Mouse (Mus musculus): ENCODE measurements at regions not wholly inside any gene's neighbourhood (a gene's known extent, or its start where the extent isn't known, plus 50 kb on each side); places are given as distances from the start of the nearest gene placed in this dataset.

DNA sequence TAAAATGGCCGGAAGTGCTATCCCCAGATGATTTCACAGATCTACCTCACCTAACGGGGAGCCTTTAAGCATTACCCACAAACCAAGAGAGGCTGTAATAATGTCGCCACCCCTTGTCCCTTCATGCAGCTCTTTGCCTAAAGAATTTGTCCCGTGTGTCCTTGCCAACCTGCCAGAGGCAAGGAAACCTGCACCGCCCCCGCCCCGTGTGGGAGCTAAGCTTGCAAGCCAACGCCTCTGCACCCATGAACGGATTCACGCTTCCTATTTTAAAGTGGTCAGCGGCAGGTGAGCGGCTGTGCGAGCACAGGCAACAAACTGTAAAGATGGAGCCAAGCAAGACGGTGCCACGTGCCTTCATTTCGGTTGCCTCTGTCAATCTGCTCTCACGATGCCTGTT is 63.1 kb downstream of the Gm11011 start:
- DNase-seq: no peak

DNA sequence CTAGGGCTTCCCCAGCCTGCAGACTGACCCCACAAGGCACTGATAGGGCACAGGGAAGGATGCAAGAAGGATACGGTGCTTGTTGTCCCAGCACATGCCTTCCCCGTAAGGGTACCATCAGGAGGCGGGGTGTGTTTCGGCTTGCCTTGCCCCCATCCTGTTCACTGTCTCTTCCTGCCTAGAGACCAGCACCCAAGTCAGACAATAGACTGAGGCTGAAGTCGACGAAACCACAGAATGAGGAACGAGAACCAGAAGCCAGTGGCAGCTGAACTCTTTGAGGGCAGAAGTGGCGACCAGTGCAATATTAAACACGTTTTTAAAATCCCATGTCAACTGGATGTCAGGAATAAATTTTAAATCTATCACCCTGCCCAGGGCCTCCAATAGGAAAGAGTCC is 67.6 kb downstream of the Gm11011 start:
- no peak for DNase-seq

DNA sequence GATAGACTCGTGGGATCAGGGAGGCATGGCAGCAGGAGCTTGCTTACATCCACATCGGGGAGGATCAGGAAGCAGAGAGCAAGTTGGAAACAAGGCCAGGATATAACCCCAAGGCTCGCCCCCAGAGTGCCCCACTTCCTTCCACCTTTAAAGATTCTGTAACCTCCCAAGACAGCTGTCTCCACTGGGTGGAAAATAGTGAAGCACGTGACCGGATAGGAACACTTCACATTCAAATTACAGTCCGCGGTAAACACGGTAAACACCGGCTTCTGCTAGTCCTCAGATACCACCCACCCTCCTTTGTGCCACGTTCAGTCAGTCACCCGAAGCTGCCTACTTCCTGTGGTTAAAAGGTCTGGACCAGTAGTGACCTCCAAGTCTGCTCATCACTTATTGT is 72.2 kb downstream of the Gm11011 start:
- DNase-seq: peak; percentile 10

DNA sequence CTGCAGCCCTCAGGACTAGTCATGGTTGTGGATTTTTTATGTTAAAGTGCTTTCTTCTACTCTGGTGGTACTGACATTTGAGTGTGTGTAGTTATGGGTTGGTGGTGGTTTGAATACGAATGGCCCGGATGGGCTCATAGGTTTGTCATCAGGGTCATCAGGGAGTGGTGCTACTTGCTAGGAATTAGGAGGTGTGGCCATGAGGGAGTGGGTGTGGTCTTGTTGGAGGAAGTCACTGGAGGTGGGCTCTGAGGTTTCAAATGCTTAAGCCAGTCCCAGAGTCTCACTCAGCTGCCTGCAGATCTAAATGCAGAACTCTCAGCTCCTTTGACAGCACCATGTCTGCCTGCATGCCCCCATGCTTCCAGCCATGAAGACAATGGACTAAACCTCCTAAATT is 76.8 kb downstream of the Gm11011 start:
- no peak for DNase-seq

DNA sequence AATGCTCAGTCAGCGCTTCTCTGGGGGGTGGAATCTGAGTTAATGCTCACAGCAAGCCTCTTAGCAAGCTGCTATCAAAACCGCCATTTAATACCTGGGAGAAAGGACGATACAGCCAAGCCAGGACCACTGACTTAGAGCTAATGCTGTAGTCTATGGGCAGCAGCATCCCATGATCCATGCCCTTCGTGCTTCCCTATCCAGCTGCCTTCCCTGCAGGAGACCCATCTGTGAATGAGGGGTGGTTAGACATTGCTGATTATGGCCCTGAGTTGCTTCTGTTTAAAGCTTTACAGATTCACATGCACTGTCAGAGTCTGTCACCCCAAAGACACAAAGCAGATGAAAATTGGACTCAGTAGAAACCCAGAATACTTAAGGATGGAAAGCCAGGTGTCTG is 78.1 kb downstream of the Gm11011 start:
- no peak for DNase-seq

DNA sequence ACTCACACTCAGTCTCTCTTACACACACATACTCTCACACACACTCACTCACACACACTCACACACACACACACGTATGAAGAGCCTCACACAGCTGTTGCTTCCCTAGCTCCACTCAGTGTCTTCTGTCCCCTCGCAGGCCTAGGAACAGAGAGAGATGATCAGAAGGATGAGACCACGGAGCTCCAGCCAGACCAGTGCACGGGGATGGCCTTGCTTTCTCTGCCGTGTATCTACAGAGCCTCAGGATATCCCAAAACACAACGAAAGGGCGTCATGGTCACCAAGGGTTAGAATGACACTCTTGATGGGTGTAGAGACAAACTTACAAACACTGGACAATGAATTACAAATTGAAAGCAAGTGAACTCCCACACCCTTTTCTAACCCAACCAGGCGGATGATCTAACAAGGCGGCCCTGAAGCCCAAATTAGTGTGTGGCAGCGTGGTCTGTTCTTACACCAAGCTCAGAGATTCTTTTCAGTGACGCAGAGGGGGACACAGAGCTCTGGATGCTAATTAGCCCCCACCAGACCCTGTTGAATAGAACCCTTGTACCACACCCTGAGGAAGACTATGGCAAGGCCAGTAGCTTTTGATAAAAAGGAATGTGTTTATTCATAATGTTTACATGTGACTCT is 83.0 kb downstream of the Gm11011 start:
- DNase-seq: no peak

DNA sequence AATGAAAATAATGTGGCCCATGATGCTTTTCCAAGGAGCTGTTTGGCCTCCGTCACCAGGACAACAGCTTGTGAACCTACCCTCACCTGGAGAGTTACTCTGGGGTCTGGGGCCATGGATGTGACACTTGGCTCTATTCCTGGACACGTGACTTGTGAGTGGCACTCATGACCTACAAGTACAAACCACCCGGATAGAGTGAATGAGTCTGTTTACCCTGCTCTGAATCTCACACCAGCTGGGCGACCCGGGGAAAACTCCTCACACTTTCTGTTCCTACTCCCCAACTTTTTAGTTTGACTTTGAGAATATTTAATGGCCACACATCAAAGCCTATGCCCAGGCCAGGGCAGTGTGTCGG is 84.0 kb downstream of the Gm11011 start:
- no peak for DNase-seq

DNA sequence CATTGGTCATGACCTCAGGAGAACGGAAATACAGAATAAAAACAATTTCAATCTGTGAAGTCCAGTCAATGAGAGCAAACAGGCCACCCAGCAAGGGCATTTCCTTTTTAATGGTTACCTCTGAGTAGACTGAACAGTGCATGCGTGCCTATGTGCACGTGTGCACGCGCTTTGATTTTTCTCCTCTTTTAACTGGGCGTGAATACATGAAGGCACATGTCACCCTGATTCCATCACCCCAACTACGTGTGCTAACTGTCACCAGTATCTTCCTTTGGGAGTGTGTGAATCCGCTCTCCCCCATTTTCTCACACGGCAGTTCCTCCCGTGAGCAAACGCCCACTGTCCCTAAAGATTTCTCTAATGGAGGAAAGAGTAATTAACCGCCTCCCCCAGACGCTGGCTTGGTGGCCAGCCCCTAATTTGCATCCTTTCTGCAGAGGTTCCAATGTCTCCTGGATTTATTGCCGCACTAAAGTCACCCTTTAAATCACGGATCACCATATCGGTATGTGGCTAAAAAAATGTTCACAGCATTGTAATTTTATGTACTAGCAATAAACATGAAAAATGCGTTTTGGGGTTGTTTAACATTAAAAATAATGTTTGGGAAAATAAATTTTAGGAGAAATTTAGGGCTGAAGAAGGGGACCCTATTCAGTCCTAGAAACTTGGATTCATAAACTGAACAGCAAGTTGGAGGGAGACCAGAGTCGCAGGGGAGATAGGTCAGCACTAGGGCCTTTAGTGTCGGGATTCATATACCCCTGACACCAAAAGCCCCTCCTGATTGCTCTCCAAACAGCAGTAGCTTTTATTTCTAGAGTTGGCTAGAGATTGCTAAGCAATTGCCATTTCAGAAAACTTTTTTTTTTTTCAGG is 84.6 kb downstream of the Gm11011 start:
- DNase-seq: no peak

DNA sequence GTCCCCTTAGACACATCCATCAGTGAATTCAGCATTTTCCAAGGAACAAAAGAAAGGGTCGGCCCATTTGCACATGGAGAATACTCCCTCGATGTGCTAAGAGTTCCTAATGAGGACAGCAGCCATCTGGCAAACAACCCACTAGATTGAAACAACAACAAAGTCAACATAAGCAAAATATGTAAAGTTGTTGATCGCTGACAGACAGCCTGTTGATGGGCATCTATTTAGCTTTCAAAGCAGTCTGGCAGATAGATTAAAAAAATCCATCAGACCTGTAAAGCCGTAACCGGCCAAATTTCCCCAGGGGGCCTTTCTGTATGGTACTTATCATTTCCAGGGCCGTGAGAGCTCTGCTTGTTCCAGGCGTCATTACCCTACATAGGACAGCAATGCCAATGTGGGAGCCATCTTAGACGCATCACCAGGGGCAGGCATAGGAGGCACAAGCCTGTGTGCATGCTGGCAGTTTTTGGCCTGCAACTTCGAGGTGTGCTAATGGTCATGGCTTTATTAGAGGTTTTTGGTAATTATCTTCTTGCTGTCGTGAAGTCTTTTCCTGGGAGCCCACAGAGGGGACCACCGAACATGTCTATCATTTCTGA is 85.7 kb downstream of the Gm11011 start:
- no peak for DNase-seq

DNA sequence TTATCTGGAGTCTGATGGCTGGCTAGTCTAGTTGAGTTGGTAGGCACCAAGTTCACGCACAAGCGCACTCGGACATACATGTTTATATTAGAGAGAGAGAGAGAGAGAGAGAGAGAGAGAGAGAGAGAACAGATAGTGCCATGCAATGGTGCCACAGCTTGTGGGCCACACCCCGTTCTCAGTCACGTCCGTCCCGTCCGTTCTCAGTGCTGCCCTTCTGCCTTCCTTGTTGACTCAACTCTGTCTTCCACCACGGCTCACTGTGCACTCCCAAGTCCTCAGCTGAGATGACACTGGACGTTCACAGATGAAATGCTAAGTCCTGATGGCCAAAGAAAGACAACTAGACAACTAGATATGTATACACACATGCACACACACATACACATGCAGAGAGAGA is 92.2 kb downstream of the Gm11011 start:
- no peak for DNase-seq

DNA sequence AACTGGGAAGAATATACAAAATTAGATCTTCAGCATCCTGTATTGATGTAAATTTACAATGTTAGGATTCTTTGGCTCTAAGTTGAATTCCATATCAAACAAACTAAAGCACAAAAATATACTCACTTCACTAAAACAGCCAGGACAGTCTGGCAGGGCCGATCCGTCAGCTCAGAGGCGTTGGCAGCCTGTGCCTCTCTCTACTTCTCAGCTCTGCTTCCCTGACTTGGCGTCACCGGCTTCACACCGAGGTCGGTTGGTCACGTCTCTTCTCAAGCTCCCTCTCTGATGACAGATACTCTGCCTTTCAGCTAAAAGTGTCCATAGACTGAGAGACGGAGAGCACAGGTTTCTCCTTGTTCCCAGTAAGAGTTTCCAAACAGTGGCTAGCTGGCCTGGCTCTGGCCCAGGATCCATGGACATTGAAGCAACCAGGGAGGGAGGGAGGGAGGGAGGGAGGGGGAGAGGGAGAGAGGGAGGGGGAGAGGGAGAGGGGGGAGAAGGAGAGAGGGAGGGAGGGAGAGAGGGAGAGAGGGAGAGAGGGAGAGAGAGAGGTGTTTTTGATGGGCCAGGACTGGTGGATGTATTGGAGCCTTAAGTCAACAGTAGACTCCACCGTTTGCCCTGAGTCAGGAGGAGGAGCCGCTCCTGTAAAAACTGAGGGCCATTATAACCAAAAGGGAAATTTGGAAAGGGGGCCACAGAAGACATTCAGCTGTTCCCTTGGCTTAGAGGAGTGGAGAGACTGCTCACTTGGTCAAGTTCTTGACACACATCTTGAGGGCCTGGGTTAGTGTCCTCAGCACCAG is 92.8 kb downstream of the Gm11011 start:
- DNase-seq: peak; percentile 51

DNA sequence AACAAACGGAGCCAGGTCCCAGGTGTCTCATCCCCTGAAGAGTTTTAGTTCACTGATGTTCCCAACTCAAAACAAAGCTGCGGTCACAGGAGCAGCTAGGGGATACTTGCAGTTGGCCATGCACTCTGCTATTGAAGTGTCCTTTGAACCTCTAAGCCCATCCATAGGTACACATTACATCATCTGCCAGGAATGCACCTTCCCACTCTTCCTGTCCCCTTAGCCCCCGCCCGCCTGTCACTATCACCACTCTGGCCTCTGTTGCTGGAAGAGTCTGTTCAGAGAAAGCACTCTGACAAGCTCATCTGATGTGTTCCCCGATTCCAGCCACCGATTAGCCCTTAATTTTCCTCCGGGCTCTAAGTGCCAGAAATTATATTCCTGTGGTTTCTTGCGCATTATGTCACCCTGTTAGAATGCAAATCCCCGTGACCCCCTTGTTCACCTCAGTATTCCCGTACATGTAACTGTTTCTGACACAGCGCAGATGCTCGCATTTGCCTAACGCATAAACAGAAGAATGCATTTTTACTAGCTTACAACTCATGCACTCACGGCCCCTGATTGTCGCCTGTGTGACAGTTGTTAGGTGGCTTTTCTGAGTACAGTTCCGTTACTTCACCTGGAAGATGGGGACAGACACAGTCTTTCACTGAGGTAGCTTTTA is 93.8 kb downstream of the Gm11011 start:
- DNase-seq: peak; percentile 15

DNA sequence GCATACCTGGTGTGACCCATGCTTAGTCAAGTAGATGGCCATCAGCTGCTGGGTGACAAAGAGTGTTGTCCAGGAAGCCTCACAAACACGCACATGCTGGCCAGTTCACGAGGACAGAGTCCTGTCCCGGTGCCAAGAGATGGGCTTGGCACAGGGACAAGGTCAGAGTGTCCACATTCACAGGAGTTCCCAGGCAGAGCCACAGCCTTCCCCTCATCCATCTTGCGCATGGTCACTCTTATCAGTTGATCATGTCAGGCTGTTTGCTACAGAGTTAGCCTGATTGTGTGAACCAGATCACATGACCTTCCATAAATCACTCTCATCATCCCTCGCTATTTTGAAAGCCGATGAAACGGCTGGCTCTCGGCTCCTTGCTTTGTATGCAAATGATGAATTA is 103.6 kb downstream of the Gm11011 start:
- DNase-seq: no peak

DNA sequence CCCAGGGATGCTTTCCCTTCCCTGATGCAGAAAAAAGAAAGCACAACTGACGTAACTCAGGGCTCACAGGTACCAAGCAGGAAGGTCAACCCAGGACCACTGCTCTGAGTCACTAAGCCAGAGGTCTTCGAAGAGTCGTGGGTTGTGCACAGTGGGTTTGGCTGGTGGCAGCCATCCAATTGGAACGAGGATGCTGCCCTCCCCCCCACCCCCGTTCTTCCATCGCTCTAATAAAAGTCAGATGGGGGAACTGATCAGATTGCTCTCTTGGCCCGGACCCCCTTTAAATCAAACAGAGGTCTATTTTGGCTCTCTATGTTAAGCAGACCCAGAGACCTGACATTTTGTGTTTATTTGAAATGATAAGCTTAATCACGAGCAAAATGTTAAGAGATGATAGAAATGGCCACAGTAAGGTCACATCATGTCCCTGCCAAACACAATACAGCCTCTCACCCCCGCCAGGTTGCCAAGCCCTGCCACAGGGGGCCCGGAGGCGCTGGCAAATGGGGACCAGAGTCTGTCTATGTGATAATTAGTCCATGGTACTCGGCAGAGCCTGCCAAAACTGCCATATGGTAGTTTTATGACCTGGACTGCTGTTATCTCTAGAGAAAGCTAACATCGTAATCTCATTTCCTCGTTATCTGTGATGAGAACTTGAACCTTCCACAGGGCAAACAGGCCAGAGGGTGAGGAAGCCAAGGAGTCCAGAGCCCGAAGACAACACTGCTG is 105.6 kb downstream of the Gm11011 start:
- no peak for DNase-seq

DNA sequence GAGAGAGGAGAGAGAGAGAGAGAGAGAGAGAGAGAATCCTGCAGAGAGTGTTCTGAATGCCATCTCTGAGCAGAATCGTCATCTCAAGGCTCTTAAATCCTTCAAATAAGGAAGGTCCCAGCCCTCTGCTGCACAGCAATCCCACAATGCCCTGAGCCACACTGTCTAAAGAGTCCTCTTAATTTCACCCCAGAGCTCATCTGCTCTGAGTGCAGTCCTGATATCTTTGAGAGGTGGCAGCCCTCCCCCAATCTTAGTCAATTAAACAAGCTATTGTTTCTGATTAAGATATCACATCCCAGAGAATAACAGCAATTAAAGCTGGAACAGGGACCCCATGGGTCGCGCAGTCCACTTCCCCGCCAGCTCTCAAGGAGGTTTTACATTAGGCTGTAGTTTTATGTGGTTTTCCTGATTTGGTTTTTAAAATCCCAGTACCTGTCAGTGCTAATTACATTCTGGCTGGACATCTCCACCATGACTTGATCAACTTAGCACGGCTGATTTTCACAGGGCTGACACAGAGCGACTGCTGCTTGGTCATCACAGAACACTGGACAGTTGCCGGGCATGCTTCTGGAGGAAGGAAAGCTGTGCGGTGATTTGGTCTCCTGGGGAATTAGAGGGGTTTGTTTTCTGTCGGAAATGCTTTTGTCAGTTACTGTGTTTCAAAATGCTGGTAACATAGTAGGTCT is 113.0 kb downstream of the Gm11011 start:
- DNase-seq: no peak

DNA sequence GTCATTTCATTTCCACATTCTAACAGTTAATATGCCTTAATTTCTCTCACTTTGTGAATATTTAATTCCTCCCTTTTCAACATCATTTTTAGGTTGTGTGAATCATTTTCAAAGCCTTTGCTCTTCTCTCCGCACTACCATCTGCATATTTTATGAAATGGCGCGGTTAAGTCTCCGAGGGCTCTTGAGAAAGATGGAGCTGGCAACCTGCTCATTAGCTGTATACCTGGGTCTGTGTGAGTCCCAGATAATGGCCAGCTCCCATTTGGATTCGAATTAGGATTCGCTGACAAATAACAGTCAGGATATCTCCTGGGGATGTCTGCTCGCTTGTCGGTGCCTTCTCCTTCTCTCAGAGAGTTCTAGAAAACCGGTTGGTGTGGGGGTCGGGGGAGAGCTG is 118.0 kb downstream of the Gm11011 start:
- no peak for DNase-seq

DNA sequence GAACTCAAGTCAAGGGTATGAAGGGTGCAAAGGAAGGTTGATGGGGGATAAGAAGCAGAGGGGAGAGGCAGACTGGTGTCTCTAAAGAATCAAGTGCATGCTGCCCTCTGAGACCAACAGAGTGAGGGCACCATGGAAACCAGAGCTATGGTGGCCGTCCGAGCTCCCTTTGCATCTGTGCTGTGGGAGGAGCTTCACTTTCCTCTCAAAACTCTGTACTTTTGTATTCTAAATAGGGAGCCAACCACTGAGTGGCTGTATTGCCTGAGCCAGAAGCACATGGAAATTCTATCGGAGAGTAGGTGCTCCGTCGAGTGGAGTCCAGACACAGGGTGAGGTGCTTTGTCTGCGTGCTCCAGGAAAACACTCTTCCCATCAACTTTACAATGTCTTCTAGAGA is 119.9 kb downstream of the Gm11011 start:
- no peak for DNase-seq

DNA sequence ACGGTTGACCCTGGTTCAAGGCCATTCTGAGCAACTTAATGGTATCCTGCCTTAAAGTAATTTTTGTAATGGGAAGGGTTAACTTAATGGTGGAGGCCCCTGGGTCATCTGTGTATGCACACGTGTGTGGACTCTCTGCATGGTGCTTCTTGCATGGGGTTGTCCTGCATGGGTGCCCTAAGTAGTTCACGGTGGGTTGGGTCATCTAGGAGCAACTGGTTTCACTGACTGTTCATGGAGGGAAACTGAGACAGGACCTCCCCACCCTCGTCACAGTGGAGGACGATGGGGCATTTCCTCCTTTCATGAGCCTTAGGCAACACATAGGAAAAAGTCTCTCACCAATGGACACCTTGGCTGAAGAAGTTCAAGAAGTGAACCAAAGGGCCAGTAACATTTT is 123.4 kb downstream of the Gm11011 start:
- no peak for DNase-seq

DNA sequence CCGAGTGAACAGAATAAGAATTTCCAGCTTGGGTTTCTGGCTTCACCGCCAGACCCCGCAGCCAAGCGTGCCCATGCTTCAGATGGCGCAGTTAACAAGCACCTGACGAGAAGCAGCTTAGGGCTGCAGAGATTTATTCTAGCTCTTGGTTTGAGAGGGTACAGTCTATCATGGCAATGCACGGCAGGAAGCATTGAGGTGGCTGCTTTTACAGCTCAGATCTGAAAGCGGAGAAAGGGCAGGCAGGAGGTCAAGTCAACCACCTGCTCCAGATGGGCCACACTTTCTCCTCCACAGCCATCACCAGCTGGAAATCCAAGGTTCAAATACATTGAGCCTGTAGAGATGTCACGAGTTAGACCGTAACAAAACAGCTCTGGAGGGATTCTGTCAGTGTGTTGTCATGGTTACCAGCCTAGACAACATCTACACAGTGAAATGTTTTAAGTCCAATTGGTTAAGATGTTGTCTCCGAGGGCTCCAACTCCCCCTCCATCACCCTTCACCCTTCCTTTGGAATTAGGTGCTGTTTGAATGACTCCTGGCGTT is 126.0 kb downstream of the Gm11011 start:
- DNase-seq: no peak

DNA sequence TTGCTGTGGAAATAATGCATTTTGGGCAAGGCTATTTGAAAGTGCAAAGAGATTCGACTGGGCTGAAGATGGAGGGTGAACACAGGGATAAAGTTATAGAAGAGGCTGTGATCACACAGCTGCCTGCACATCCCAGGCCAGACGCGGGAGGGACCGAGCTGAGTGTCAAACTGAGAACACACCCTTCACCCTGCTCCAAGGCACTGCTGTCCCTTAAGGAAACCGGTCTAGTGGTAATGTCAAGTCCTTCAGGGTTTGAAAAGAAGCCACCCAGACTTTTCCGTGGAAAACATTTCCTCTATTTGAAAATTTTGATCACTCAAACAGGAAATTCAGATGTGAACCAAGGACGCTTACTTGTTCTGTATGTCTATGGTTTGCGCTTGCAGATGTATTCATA is 134.6 kb downstream of the Gm11011 start:
- no peak for DNase-seq

DNA sequence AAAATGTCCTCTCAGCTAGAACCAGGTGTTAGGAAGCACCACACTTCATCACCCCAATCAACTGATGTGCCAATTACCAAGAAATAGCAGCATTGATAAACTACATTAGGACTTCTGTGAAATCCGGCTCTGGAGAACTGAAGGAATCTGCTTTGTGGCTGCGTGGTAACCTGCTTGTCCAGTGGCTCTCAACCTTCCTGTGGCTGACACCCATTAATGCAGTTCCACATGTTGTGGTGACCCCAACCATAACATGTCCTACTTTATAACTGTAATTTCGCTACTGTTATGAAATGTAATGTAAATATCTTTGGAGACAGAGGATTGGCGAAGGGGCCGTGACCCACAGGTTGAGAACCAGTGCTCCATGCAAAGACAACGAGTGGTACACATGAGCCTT is 136.7 kb downstream of the Gm11011 start:
- no peak for DNase-seq
